Mouse (Mus musculus): ENCODE measurements around the gene Taf7l.

Taf7l gene

DNA sequence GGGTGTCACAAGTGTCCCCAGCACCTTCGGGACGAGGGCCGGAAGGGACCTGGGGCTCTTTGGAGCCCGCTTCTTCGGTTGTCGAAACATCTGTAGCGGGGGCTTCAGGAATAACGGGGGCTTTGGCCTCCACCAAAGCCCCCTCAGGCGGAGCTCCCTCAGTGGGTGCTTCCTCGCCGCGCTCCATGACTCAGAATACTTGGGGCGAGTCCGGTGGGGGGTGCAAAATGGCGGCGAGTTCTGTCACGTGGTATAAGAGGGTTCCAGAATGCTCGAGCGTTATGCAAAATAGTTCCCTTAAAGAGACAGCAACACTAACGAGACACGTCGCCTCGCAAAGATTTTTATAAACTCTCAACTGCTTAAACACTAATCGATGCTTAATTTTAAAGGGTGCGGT is at the start of gene Taf7l:
Taf7l (minus strand) TSS at position 201 of the 400 bp plus-strand sequence.
- DNase-seq: no peak

- no peak for DNase-seq
These were observed 49.0 kb upstream of the Taf7l start for GRCm38 (mm10) chrX:134525260-134525659.

GRCm38 (mm10) chrX:134523772-134524171 is 47.5 kb upstream of the Taf7l start:
- no peak for DNase-seq

- peak in 1 of 2 experiments; percentile 10 for DNase-seq
These were observed 33.2 kb upstream of the Taf7l start for GRCm38 (mm10) chrX:134509473-134509872.

- no peak for DNase-seq
These were observed 31.7 kb upstream of the Taf7l start for GRCm38 (mm10) chrX:134507977-134508376.

GRCm38 (mm10) chrX:134500651-134501050 is 24.4 kb upstream of the Taf7l start:
- DNase-seq: no peak

- no peak for DNase-seq
These were observed 5.4 kb upstream of the Taf7l start for GRCm38 (mm10) chrX:134481720-134482119.

DNA sequence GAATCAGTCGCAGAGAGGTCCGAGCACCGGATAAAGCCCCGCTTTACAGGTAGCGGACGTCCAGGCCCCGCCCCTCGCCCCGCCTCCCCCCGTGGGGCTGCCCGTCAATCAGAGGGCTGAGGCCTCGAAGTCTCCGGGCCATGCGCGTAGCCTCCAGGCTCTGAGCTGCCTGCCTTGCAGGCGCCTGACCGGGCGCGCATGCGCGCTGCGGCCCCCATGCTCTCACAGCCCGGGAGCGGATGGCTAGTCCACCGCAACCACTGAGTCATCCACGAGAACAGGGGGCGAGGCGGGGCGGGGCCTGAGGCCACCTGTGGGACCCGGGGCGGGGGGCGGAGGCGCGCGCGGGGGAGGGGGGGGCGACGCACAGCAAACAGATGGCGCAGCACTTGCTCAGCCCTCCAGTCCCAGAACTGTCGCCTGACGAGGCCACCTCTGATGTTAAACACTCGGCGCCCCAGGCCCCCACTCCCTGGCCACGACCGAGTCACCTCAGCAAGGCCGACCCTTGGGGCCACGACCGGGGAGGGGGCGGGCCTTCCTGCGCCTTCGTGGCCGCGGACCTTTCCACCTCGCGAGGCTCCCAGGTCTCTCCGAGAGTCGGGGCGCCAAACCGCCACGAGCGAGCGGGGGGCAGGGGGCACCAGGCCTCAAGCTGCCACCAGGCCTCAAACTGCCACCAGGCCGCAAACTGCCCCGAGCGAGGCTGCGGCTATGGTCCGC is 1.1 kb downstream of the Taf7l start:
- peak in 1 of 2 experiments; percentile 2 for DNase-seq

DNA sequence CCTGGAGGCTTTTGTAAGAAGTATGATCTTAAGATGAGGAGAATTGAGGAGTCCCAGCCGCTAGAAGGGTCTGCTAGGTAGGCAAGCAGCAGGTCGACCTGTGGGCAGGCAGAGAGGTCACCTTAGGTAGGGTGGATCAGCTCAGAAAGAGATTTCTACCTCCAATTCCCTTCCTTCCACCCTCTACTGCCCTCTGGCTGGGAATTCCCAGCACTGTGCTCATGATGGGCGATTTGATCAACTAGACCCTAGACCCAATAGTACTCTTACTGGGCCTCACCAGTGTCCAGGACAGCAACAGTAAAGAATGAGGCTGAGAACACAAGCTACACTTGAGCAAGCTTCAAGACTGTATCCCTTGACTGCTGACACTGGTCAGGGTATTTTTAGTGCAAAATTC is 49.0 kb downstream of the Taf7l start:
- DNase-seq: no peak

DNA sequence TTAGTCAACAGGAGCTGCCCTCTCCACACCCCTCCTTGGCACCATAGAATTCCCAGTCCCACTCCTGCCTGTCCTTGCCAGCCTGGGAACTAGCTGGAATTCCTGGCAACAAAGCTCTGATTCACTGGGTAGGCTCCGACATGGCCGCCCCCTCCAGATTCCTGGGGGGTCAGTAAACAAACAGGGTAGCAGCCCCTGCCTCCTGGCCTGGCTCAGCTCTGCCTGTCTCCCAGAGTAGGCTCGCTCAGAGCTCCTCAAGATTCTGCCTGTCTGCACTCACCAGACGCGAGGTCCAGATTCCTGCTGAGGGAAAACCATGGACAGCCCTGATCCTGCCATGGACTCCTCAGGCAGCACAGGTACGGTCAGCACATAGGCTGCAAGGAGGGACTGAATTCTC is 49.5 kb downstream of the Taf7l start:
- no peak for DNase-seq

- DNase-seq: no peak
These were observed 50.5 kb downstream of the Taf7l start for GRCm38 (mm10) chrX:134425798-134426197.

- DNase-seq: no peak
These were observed 52.0 kb downstream of the Taf7l start for GRCm38 (mm10) chrX:134424263-134424662.

- DNase-seq: no peak
These were observed 56.2 kb downstream of the Taf7l start for GRCm38 (mm10) chrX:134420097-134420496.

DNA sequence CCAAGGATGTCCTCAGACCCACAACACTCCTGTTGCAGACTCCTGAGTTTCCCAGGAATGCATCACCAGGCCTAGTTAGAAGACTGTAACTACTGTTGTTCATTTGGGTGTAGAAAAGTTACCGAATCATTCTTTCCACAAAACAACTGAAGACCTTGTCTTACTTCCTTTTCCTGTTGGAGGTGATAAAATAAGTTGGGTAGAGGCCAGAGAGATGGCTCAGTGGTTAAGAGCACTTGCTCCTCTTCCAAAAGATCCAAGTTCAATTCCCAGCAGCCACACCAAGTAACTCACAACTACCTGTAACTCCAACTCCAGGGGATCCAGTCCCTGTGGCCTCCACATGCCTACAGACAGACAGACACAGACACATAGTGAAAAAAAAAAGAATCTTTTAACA is 64.2 kb downstream of the Taf7l start:
- DNase-seq: no peak

Measured in cerebellum, postnatal 25 days (tissue).